Mouse (Mus musculus) cortical plate, adult 2 months (tissue): Measurements from ENCODE around the gene Arid3b.

Experiments
- CTCF ChIP-seq: fragments of 200-500 bp; IDR thresholded peaks from 2 replicates; pipeline ENCODE4 v1.5.1; 2011; ENCODE audit warnings: mild to moderate bottlenecking, control low read depth, low read length; ENCODE audit not compliant: insufficient read depth; ENCODE audit errors: extremely low read depth
- POLR2A ChIP-seq: fragments of 200-500 bp; IDR thresholded peaks from 2 replicates; pipeline ENCODE4 v1.6.1; 2011; ENCODE audit warnings: mild to moderate bottlenecking, low read length, control low read depth; ENCODE audit not compliant: insufficient read depth; ENCODE audit errors: extremely low read depth

GRCm38 (mm10) chr9:57807174-57807651 is 29.4 kb downstream of the Arid3b start:
- TF ChIP-seq CTCF: no peak
- TF ChIP-seq POLR2A: no peak
